Mouse (Mus musculus): ENCODE data around the gene Mt4.

The Mt4 gene

GRCm38 (mm10) chr8:94136933-94137332 lies at the start of gene Mt4:
Gene Mt4, plus strand, starts transcription at chr8:94137197.
- DNase-seq (ENCODE audit: low spot score), result no peak

GRCm38 (mm10) chr8:94087964-94088363 lies 49.0 kb upstream of the Mt4 start:
- no peak for DNase-seq (ENCODE audit: low spot score)

GRCm38 (mm10) chr8:94089715-94090114 lies 47.3 kb upstream of the Mt4 start:
- DNase-seq (ENCODE audit: low spot score), result no peak

GRCm38 (mm10) chr8:94092848-94093247 lies 44.1 kb upstream of the Mt4 start:
- DNase-seq (ENCODE audit: low spot score), result no peak

GRCm38 (mm10) chr8:94094281-94094680 lies 42.7 kb upstream of the Mt4 start:
- no peak for DNase-seq (ENCODE audit: low spot score)

- DNase-seq (ENCODE audit: low spot score), result peak; percentile 97
These were observed 38.7 kb upstream of the Mt4 start, which contains the start of gene Bbs2 for GRCm38 (mm10) chr8:94098081-94098974. Gene Bbs2, minus strand, starts transcription at chr8:94098928.

GRCm38 (mm10) chr8:94098996-94099395 lies 38.0 kb upstream of the Mt4 start:
- DNase-seq (ENCODE audit: low spot score), result no peak

GRCm38 (mm10) chr8:94104146-94104545 lies 32.9 kb upstream of the Mt4 start:
- no peak for DNase-seq (ENCODE audit: low spot score)

GRCm38 (mm10) chr8:94107871-94108270 lies 29.1 kb upstream of the Mt4 start:
- no peak for DNase-seq (ENCODE audit: low spot score)

- DNase-seq (ENCODE audit: low spot score), result no peak
These were observed 27.6 kb upstream of the Mt4 start for GRCm38 (mm10) chr8:94109396-94109795.

GRCm38 (mm10) chr8:94109835-94110234 lies 27.2 kb upstream of the Mt4 start:
- DNase-seq (ENCODE audit: low spot score), result no peak

GRCm38 (mm10) chr8:94110526-94111177 lies 26.3 kb upstream of the Mt4 start:
- DNase-seq (ENCODE audit: low spot score), result no peak

GRCm38 (mm10) chr8:94113435-94113834 lies 23.6 kb upstream of the Mt4 start:
- no peak for DNase-seq (ENCODE audit: low spot score)

- DNase-seq (ENCODE audit: low spot score), result no peak
These were observed 23.0 kb upstream of the Mt4 start for GRCm38 (mm10) chr8:94113972-94114371.

- DNase-seq (ENCODE audit: low spot score), result no peak
These were observed 18.1 kb upstream of the Mt4 start for GRCm38 (mm10) chr8:94118776-94119430.

- DNase-seq (ENCODE audit: low spot score), result no peak
These were observed 15.4 kb upstream of the Mt4 start for GRCm38 (mm10) chr8:94121625-94122024.

GRCm38 (mm10) chr8:94122711-94123468 lies 14.1 kb upstream of the Mt4 start:
- no peak for DNase-seq (ENCODE audit: low spot score)

- DNase-seq (ENCODE audit: low spot score), result no peak
These were observed 9.3 kb upstream of the Mt4 start for GRCm38 (mm10) chr8:94127711-94128110.

- DNase-seq (ENCODE audit: low spot score), result no peak
These were observed 7.7 kb upstream of the Mt4 start for GRCm38 (mm10) chr8:94129133-94129789.

GRCm38 (mm10) chr8:94130126-94130525 lies 6.9 kb upstream of the Mt4 start:
- DNase-seq (ENCODE audit: low spot score), result no peak

- DNase-seq (ENCODE audit: low spot score), result no peak
These were observed 4.9 kb upstream of the Mt4 start for GRCm38 (mm10) chr8:94132096-94132495.

Measured in urinary bladder, postnatal 10 days (tissue).